Mouse (Mus musculus): ENCODE results near the gene Prpf31. TPM values are rescaled to one million over a fixed set of nuclear protein-coding genes. Genes with fewer than 3 reads are reported as not detected.
A peak's percentile ranks its signal among the peaks of the same experiment; 100 is the strongest.

Prpf31 gene
- total RNA-seq, 2 experiments from 2014 or later: 55.5 to 59.2 TPM

DNA sequence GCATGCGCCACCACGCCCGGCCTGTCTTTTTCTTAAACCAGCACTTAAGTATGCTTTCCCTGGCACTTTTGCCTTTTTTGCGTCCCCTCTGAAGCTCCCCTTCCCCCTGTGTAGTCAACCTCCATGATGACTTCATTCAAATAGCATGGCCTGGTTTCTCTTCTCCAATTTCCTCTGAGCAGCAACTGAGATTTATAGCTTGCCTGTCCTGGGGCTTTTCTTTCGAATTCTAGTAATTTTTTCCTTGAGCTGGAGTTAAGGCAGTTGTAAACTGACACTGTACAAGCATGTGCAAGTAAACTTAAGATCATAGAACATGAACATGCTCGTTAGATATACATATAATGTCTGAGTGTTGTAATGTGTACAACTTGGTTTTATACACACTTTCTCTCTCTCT lies 22.4 kb upstream of the Prpf31 start:
- Histone ChIP-seq H3K4me3 (no peak overlapping the region), H3K27ac (no peak overlapping the region)
- TF ChIP-seq CTCF (conservative IDR thresholded peaks at IDR 0.05): no peak
- no peak for DNase-seq (ENCODE audit: low spot score in 2 of 2)

- no peak overlapping the region for H3K27ac ChIP-seq
- no peak overlapping the region for H3K4me3 ChIP-seq
- no peak for DNase-seq (ENCODE audit: low spot score in 2 of 2)
- TF ChIP-seq CTCF (conservative IDR thresholded peaks at IDR 0.05): no peak
These were observed 21.1 kb upstream of the Prpf31 start for GRCm38 (mm10) chr7:3608668-3609067.

- DNase-seq (ENCODE audit: low spot score in 2 of 2): no peak
- no peak for TF ChIP-seq CTCF (conservative IDR thresholded peaks at IDR 0.05)
- Histone ChIP-seq H3K4me3 (no peak overlapping the region), H3K27ac (no peak overlapping the region)
These were observed 20.7 kb upstream of the Prpf31 start for GRCm38 (mm10) chr7:3609082-3609481.

DNA sequence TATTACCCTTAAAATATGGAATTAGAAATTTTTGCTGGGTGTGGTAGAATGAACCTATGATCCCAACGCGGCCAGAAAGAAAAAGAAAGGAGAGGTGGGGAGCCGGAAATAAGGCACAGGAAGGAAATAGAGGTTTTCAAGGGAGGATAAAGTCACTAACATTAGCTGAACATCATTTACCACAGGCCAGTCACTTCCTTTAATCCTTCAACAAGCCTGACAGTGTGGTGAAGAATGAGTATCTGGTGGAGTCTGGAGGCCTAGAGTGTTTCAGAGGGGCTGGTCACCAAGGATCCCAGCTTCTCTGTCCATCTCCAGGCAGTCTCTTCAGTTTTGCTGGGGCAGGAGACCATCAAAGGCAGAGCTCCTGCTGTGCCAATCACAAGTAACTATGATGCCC lies 19.3 kb upstream of the Prpf31 start:
- H3K4me3 ChIP-seq: no peak overlapping the region
- TF ChIP-seq CTCF (conservative IDR thresholded peaks at IDR 0.05): no peak
- no peak overlapping the region for H3K27ac ChIP-seq
- DNase-seq (ENCODE audit: low spot score in 2 of 2): no peak

DNA sequence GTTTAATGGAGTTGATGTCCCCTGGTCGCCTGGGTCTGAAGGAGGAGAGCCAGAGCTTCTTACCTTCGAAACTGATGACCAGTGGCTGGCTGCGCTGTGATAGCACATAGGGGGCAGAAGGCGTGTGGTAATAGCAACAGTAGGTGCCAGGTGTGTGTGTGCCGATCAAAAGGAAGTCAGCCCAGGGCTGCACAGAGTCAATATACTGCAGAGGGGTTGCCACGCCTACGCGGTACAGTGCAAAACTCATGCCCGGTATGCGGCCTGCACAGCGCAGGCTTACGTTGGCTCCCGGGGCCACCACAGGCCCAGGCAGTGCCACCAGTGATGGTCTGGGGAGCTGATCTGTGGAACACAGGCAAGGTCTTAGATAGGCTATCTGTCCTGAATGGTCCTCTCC lies 18.8 kb upstream of the Prpf31 start:
- Histone ChIP-seq H3K27ac (no peak overlapping the region), H3K4me3 (no peak overlapping the region)
- DNase-seq (ENCODE audit: low spot score in 2 of 2): no peak
- TF ChIP-seq CTCF (conservative IDR thresholded peaks at IDR 0.05): no peak

GRCm38 (mm10) chr7:3614021-3614420 lies 15.8 kb upstream of the Prpf31 start:
- Histone ChIP-seq H3K27ac (no peak overlapping the region), H3K4me3 (no peak overlapping the region)
- TF ChIP-seq CTCF (conservative IDR thresholded peaks at IDR 0.05): no peak
- DNase-seq (ENCODE audit: low spot score in 2 of 2): no peak

DNA sequence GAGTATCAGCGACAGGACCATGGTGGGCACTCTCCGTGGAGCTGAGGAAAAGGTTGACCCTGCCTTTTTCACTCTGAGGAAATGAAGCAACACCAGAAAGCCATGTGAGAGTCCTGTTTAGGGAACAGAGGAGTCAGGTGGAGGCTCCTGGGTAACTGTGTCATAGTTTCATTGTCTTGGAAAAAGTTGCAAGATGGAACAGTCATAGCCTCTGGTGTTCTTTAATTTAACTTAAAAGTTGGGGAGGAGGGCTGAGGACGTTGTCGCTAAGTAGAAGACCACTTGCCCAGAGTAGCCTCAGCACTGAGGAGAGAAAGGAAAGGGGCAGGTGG lies 13.8 kb upstream of the Prpf31 start, which contains the start of gene Oscar:
Gene Oscar, minus strand, starts transcription at position 101 of the 332 bp plus-strand sequence.
- peak within 1 kb of the TSS; percentile 93 for H3K4me3 ChIP-seq
- TF ChIP-seq CTCF (conservative IDR thresholded peaks at IDR 0.05): no peak
- H3K27ac ChIP-seq: peak within 1 kb of the TSS; percentile 97
- DNase-seq (ENCODE audit: low spot score in 2 of 2): no peak

- Histone ChIP-seq H3K4me3 (peak overlapping the region; percentile 93), H3K27ac (peak overlapping the region; percentile 97)
- peak; percentile 83 for TF ChIP-seq CTCF (conservative IDR thresholded peaks at IDR 0.05)
- peak in 1 of 2 experiments; percentile 40 for DNase-seq (ENCODE audit: low spot score in 2 of 2)
These were observed 13.2 kb upstream of the Prpf31 start for GRCm38 (mm10) chr7:3616389-3617241.

DNA sequence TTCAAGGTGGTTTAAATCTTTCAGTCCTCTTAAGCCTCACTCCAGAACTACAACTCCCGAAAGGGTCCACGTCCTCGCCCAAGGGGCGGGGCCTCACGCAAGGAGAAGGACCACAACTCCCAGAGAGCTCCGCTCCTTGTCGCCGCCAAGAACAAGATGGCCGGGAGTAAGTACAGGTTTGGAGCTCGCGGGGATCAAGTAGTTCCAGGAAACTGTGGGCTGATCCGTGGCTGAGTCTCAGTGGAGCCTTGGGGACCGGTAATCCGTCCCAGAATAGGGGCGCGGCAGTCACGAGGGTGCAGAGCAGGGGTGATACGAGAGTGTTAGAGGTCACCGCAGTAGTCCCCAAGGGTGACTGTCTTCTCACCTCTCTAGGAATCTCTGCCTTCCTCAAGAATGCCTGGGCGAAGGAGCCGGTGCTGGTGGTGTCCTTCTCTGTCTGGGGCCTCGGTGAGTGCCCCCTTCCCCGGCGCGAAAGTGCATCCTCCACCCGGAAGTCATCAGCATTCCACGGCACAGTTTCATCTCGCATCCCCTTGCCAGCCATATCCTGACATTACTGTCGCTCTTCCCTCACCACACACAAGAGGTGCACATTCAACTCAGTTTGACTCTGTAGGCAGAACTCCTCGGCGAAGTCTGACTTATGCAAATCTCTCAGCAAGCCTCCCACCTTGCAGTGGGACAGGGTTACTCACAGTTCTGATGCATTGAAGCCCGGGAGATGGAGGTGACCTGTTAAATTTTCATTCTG lies 12.4 kb upstream of the Prpf31 start, which contains the start of gene Ndufa3:
Gene Ndufa3, plus strand, starts transcription at position 132 of the 754 bp plus-strand sequence.
- peak within 1 kb of the TSS; percentile 93 for H3K4me3 ChIP-seq
- peak; percentile 88 to 91 for DNase-seq (ENCODE audit: low spot score in 2 of 2)
- TF ChIP-seq CTCF (conservative IDR thresholded peaks at IDR 0.05): no peak
- H3K27ac ChIP-seq: peak within 1 kb of the TSS; percentile 97

DNA sequence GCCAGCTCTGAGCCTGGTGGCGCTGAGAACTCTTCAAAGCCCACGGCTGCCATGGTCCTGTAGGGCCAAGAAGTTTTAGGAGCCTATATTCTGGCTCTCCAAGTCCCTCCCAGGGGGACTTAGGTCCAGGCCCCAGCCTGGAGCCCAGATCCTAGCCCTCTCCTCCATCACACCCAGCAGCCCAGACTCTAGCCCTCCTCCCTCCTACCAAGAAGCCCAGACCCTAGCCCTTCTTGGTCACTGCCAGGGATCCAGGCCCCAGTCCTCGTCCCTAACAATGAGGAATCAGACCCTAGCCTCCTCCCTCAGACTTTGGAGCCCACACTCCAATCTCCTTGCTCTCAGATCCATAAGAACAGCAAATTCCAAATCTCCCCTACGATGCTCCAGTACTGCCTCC lies 755 bp upstream of the Prpf31 start:
- DNase-seq (ENCODE audit: low spot score in 2 of 2): no peak
- peak overlapping the region; percentile 96 for H3K27ac ChIP-seq
- H3K4me3 ChIP-seq: peak overlapping the region; percentile 86
- TF ChIP-seq CTCF (conservative IDR thresholded peaks at IDR 0.05): no peak

DNA sequence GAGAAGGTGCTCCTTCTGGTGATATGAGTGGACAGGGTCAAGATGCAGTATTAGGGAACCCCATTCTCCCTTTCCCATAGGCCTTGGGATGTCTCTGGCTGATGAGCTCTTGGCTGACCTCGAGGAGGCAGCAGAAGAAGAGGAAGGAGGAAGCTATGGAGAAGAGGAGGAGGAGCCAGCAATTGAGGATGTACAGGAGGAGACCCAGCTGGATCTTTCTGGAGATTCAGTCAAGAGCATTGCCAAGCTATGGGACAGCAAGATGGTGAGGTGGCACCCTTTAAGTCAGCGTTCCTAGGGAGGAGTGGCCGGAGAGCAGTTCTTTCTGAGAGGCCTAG lies 662 bp downstream of the Prpf31 start:
- no peak for TF ChIP-seq CTCF (conservative IDR thresholded peaks at IDR 0.05)
- H3K4me3 ChIP-seq: peak overlapping the region; percentile 86
- H3K27ac ChIP-seq: peak overlapping the region; percentile 96
- no peak for DNase-seq (ENCODE audit: low spot score in 2 of 2)

- DNase-seq (ENCODE audit: low spot score in 2 of 2): no peak
- no peak overlapping the region for H3K4me3 ChIP-seq
These were observed 13.6 kb downstream of the Prpf31 start for GRCm38 (mm10) chr7:3643412-3643811.

GRCm38 (mm10) chr7:3643843-3644242 lies 14.1 kb downstream of the Prpf31 start:
- Histone ChIP-seq H3K4me3 (peak overlapping the region; percentile 60), H3K27ac (peak overlapping the region; percentile 68)
- no peak for TF ChIP-seq CTCF (conservative IDR thresholded peaks at IDR 0.05)
- DNase-seq (ENCODE audit: low spot score in 2 of 2): no peak

More at GRCm38 (mm10) chr7:3643412-3643811, 13.6 kb downstream of the Prpf31 start:
- TF ChIP-seq CTCF (conservative IDR thresholded peaks at IDR 0.05): no peak
- no peak overlapping the region for H3K27ac ChIP-seq
